Mouse (Mus musculus): ENCODE results near the gene Tmem39a.

DNA sequence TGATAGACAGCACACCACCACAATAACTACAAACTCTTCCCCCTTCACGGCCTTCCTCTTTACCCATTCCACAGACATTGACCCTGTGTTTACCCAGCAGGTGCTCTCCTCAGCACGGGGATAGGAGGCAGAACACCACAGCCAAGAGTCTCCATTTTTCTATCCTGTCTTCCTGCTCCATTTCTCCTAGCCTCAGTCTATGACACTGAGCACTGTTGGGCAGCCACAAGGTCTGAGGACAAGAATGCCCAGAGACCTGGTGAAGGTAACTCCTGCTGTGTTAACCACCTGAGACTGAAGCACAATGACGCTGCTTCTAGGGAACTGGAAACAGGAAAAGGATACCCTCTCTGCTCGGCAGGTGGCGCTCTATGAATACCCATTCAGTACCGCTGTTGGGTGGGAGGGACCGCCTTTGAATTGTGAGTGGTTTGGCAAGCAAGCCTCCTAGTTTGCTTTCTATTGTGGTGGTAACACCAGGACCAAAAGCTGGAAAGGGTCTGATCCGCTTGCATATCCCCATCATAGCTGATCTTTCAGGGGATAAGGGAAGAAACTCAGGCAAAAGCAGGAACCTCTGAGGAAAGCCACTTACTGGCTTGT is 21.9 kb upstream of the Tmem39a start:
- TF ChIP-seq POLR2A (IDR thresholded peaks at IDR 0.05; ENCODE audit: borderline replicate concordance, insufficient read depth, low read length) (no peak), CTCF (IDR thresholded peaks at IDR 0.05; ENCODE audit: borderline replicate concordance, insufficient read depth, low read depth, low read length) (peak; percentile 68)

Measured in cerebellum, adult 2 months (tissue).